Mouse (Mus musculus) lung, postnatal 4 days (tissue): ENCODE data around the gene Klf13.

Experiments used
- DNase-seq, 2 experiments: peaks; one replicate each; pipeline ENCODE4 v3.0.0; 2021

Klf13 gene

GRCm38 (mm10) chr7:63905642-63906041 lies 33.1 kb downstream of the Klf13 start:
- DNase-seq: no peak

DNA sequence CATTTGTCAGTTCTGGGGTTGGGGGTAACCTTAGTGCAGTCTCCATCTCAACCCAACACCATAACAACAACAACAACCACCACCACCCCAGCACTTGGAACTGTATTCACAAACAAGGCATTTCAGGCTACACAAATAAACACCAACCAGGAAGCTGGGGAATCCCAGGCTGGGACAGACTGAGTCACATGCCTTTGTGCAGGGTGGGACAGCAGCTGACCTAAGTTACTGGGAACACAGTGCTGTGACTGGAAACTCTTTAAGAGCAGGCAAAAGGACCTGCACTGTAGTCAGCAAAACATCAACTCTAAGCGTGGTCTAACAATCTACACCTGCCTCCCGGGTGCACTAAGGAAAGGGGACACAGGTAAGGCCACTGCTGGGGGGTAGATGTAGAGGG lies 33.5 kb downstream of the Klf13 start:
- DNase-seq: no peak

- DNase-seq: no peak
Measured at GRCm38 (mm10) chr7:63903635-63904380, 34.9 kb downstream of the Klf13 start.

GRCm38 (mm10) chr7:63902604-63903210 lies 36.0 kb downstream of the Klf13 start:
- DNase-seq: no peak

DNA sequence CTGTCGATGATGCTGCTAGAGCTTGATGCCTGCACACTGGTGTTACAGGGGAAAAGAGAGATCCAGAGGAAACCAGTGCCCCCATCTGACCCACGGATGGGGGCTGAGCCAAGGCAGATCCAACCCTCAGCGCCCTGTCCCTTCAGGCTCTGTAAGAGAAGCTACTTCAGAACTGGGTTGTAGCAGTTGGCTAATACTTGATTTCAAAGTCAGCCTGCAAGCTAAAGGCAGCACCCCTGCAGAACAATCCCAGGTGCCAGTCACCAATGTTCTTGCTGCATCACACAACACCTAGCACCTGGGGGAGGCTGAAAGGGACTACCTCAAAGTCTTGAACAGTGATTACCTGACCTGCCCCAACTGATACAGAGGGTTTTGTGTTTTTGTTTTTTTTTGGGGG lies 36.8 kb downstream of the Klf13 start:
- DNase-seq: no peak

GRCm38 (mm10) chr7:63901346-63901745 lies 37.4 kb downstream of the Klf13 start:
- no peak for DNase-seq

DNA sequence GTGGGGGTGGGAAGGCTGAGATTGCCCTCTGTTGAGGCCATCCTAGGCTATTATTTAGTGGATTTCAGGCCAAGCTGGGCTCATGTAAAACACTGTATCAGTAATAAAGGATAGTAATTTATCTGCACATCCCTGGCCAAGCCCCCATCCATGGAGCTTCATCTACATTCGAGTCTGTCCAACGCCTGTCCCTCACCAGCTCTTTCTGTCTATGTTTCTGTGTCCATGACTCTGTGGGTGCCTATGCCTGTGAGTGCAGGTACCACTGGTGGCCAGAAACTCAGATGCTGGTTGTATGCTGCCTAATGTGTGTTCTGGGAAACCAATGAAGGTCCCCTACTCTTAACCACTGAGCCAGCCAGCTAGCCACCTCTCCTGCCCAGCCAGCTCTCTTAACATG lies 38.3 kb downstream of the Klf13 start:
- no peak for DNase-seq

DNA sequence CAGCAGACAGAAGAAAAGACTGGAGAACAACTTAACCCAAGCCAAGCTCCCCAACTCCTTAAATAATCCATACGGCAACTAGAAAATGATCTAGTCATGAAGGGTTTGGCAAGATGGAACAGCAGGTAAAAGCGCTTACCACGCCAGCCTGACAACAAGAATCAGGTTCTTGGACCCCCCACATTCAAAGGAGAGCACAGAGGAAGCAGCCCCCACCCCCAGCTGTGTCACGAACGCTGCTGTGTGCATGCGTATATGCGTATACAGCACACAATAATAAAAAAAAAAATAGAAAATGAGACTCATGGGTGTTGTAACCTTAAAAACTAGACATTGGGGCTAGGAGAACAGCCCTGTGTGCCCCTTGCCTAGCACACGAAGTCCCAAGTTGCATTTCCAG lies 38.8 kb downstream of the Klf13 start:
- DNase-seq: no peak

DNA sequence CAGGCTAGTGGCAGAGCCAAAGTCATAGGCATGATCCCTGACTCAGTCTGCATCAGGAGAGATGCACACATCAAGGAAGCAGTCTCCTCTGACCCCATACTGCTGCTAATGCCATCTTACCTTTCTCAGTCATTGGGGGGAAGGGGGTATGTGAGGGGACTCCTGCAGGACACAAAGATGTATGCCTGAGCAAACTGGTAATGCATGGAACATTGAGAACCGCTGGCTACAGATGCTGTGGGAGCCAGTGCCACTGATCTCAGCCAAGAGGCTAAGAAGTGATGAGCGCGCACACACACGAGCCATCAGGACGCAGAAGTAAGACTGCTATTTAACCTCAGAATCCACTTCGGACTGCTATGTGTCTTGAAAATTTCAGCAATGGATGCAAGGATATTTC lies 40.5 kb downstream of the Klf13 start:
- DNase-seq: no peak

GRCm38 (mm10) chr7:63897655-63898054 lies 41.1 kb downstream of the Klf13 start:
- no peak for DNase-seq

- DNase-seq: peak; percentile 92 to 95
Measured at GRCm38 (mm10) chr7:63896968-63897468, 41.7 kb downstream of the Klf13 start.

- DNase-seq: no peak
Measured at GRCm38 (mm10) chr7:63896276-63896967, 42.3 kb downstream of the Klf13 start.

DNA sequence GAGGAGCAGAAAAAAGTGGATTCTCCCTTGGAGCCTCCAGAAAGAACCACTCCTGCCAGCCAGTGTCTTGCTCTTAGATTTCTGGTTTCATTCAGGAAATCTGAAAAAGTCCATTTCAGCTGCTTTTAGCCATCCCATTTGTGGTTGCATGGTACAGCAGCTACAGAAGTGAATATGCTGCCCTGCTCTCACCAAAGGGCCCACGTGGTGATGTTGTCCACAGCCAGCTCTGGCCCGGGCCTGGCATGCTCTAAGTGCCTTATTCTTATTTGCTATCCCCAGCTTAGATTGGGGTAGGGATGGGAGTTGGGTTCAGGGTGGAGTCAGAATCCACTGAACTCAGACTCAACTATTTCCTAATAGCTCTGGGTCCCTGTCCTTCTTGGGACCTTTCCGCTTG lies 43.5 kb downstream of the Klf13 start:
- no peak for DNase-seq

- no peak for DNase-seq
Measured at GRCm38 (mm10) chr7:63894662-63895061, 44.1 kb downstream of the Klf13 start.

DNA sequence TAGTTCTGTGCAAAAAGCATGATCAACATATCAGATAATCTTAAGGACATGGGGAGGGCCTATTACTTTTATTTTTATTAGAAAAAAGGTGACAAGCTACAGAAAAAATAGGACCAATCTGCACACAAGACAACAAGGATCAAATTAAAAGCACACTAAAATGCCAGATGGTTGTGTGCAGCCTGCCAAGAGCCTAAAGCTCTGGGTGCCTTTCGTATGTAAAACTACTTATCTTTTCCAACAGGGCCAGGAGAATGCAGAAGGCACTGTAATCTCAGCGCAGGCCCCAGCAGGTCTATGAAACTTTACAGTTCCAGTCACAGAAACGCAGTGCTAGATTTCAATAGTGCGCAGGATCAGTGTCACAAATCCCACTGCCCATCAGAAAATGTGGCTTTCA lies 45.0 kb downstream of the Klf13 start:
- DNase-seq: no peak

DNA sequence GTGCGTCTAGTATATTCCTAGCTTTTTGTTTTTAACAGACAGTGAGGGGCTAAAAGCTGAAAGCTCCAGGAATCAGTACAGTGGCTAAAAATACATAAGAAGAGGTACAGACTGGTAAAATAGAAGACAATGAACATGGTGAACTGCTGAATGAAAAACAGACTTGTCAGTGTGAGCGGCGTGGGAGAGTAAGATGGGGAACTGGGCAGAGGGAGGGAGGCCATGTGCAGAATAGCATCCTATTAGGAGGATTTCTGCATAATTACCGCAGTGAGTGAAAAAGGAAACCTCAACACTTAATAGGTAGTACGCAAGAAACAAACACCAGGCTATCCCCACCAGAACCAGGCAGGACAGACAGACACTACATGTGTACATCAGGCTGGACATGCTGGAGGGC lies 45.5 kb downstream of the Klf13 start:
- no peak for DNase-seq

DNA sequence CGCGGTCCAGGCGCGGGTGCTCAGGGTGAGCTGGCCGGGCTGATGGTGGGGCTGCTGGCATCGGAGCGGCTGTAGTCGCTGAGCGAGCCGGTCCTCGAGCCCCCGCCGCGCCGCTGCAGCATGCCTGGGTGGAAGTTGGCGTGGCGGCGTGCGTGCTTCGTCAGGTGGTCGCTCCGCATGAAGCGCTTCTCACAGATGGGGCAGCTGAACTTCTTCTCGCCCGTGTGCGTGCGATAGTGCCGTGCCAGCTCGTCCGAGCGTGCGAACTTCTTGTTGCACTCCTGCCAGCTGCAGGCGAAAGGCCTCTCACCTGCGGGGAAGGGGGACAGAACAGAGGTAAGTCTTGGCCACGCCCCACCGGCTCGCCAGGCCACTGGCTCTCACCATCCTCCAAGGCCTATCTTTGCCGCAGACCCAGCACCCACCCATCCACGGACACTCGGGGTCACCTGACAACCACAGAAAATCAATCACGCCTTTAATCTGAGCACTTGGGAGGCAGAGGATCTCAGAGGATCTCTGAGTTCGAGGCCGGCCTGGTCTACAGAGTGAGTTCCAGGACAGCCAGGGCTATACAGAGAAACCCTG lies 47.1 kb downstream of the Klf13 start:
- DNase-seq: no peak

DNA sequence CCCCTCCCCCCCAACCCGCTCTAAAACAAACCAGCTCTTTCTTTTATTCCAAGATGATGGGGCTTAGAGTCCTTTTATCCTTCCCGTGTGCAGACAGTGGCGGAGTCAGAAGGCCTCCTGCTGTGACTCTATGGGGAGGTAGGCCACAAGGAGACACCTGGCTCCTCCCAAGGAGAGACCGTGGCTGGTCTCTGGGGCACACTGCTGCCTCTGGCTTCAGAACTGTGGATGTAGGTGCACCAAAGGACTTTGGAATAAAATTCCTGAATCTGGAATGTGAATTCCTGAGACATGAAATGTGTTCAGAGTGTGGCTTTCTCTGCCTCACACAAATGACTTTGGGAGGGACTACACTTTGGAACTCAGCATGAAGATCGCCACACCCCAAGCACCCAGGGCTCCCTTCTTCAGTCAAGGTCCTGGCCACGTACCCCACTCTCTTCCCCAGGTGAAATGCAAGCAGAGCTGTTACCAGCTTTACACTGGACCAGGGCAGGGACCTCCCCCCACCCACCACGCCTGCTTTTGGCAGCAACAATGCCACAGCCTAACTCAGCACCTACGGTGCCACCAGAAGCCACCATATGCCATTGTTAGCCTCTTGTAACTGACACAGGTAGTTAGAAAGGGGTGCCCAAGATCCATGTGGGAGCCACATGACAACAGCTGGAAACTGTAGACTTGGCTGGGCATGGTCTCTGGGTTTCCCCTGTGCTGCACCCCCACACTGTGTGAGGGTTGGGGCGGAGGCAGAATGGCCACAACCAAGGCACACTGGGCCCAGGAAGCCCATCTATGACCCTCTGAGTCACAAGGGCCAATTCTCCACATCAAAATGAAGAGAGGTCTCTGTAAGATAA lies 49.4 kb downstream of the Klf13 start:
- DNase-seq: no peak

GRCm38 (mm10) chr7:63888674-63889073 lies 50.0 kb downstream of the Klf13 start:
- DNase-seq: no peak

- DNase-seq: no peak
Measured at GRCm38 (mm10) chr7:63887602-63888123, 51.1 kb downstream of the Klf13 start.

DNA sequence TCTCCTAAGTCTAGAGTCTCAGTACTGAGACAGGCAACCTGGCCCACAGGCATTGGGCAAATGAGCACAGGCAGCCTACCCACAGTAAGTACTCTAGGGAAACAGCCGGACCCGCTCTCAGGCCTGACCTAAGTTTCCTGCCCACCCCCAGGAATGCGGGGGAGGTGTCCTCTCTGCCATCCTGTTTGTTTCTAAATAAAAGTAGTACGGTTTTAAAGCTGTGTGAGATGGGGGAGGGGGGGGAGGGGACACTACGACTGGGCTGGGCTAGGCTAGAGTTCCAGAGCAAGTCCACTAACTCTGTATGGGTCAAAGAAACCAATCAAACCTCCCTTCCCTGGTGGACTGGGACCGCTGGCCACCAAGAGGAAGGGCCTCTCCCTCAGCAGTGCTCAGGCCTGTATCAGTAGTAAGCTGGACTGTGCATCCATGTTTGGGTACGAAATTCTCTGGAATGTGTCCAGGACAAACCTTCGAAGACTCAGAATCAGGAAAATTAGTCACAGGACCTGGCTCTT lies 51.6 kb downstream of the Klf13 start:
- DNase-seq: peak in 1 of 2 experiments; percentile 62

DNA sequence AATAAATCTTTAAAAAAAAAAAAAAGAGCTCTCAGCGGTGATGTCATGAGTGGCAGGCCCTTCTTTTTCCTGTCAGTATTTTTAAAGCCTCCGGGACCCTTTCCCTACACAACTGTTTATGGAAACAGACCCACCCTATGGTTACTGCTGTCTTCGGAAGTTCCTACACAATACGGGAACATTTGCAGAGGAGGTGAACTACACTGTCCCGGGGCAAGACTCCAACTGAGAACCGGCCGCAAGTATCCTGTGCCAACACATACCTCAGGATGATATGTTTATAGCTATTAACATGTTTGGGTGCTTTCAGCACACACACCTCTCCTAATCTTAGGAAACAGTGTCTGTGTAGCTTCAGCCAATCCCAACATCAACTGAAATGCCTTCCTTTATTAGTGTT lies 53.7 kb downstream of the Klf13 start:
- DNase-seq: no peak
